Mouse (Mus musculus) embryonic facial prominence, embryonic 11.5 days (tissue): Measurements from ENCODE around the gene Gm15737. TPM values are rescaled to one million over a fixed set of nuclear protein-coding genes. Genes with fewer than 3 reads are reported as not detected.

ENCODE experiments used
- ATAC-seq: fragments of 200-750 bp; cut with Nextera tagmentation; replicated peaks from 2 replicates; pipeline ENCODE4 v1.8.0; 2017; ENCODE audit warnings: low read depth; ENCODE audit not compliant: insufficient number of reproducible peaks, low FRiP score, low TSS enrichment
- DNase-seq: peaks from one replicate; pipeline ENCODE4 v3.0.0-alpha.2; 2015; ENCODE audit warnings: low spot score
- H3K27ac ChIP-seq: fragments of 300-500 bp; sonication (generic); replicated peaks from 2 replicates; pipeline ENCODE4 v1.5.1; 2014; ENCODE audit warnings: mild to moderate bottlenecking, low read depth, low read length, control low read depth
- H3K27me3 ChIP-seq: fragments of 300-500 bp; sonication (generic); 2 replicates; pipeline ENCODE4 v1.6.1; 2014; ENCODE audit warnings: mild to moderate bottlenecking, low read length, moderate library complexity, mixed read lengths; ENCODE audit not compliant: control insufficient read depth, insufficient read depth
- H3K36me3 ChIP-seq: fragments of 300-500 bp; sonication (generic); replicated peaks from 2 replicates; pipeline ENCODE4 v1.6.1; 2014; ENCODE audit warnings: low read depth, mild to moderate bottlenecking, low read length, moderate library complexity, mixed read lengths; ENCODE audit not compliant: control insufficient read depth, insufficient read depth
- H3K4me1 ChIP-seq: fragments of 300-500 bp; sonication (generic); 2 replicates; pipeline ENCODE4 v1.6.1; 2014; ENCODE audit warnings: low read length, mixed read lengths; ENCODE audit not compliant: control insufficient read depth, insufficient read depth
- H3K4me2 ChIP-seq: fragments of 300-500 bp; sonication (generic); 2 replicates; pipeline ENCODE4 v1.6.1; 2014; ENCODE audit warnings: low read depth, mild to moderate bottlenecking, control low read depth, low read length, moderate library complexity
- H3K4me3 ChIP-seq: fragments of 300-500 bp; sonication (generic); 2 replicates; pipeline ENCODE4 v1.5.1; 2014; ENCODE audit warnings: low read depth, low read length, control low read depth
- H3K9ac ChIP-seq: fragments of 300-500 bp; sonication (generic); replicated peaks from 2 replicates; pipeline ENCODE4 v1.6.1; 2014; ENCODE audit warnings: mild to moderate bottlenecking, control low read depth, low read length
- H3K9me3 ChIP-seq: fragments of 300-500 bp; sonication (generic); replicated peaks from 2 replicates; pipeline ENCODE4 v1.6.1; 2016; ENCODE audit warnings: mild to moderate bottlenecking, low read length, inconsistent platforms, mixed read lengths; ENCODE audit not compliant: control insufficient read depth
- WGBS: fragments of 180-500 bp; shearing (Covaris S2); extraction: QIAGEN DNeasy Blood & Tissue Kit; methylation state at CpG from one replicate; pipeline ENCODE4 v1.1.7; 2014; 5-methylcytosine and 5-hydroxymethylcytosine counted together
- polyA plus RNA-seq: library from polyadenylated mRNA; unstranded; fragments of >200 nt; fragmentation: Nextera tagmentation; extraction: Ambion mirVana; gene quantifications from 2 replicates; pipeline ENCODE4 v1.2.1, GENCODE M21; 2014

The Gm15737 gene
- polyA plus RNA-seq, 1 experiment from 2014 or later: not detected

DNA sequence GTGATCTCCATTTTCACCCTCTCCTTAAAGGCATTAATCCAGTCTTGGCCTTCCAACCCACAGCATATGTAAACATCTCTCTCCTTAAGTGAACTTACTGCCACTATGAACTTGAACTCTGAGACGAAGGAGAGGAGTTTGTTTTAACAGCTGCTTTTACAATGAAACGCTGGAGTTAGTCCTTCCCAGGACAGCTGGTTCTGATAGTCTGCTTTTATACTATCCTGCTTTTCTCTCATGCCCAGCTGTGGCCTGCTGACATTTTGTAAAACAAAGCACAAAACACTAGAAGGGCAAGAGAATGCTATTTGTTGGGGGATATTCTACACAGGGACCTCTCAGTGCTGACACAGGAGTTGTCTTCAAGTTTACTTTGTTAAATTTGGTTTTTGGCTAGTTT is 27.2 kb upstream of the Gm15737 start:
- peak; percentile 76 for DNase-seq
- H3K4me2 ChIP-seq: no peak overlapping the region
- H3K27ac ChIP-seq: no peak overlapping the region
- H3K36me3 ChIP-seq: no peaks in the 10 kb centered on the region
- WGBS: 11% methylated on average over 2 of the region's 2 CpGs
- H3K4me1 ChIP-seq: no peaks in the 10 kb centered on the region
- no peak overlapping the region for H3K4me3 ChIP-seq
- no peak for ATAC-seq
- no peaks in the 10 kb centered on the region for H3K9me3 ChIP-seq
- no peaks in the 10 kb centered on the region for H3K27me3 ChIP-seq
- H3K9ac ChIP-seq: no peak overlapping the region

DNA sequence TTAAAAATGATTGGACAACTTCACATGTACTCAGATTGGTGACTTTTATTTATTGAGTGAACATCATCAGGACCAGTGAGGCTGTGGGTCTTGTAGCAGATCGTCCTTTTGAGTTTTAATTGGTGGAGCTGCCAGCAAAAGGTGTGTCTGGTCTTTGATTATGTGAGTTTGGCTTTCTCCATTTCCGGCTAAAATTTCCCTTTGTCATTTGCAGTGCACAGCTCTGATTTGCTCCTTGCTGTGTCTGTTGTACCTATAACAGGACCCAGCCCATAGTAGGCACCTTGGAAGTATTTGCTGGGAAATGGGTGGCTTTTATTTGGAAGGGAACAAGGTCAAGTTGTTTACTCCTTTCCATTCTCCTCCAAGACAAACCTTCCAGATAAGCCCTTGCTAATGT is 25.7 kb upstream of the Gm15737 start:
- 88% methylated on average over 2 of the region's 2 CpGs for WGBS
- no peaks in the 10 kb centered on the region for H3K9me3 ChIP-seq
- H3K36me3 ChIP-seq: no peaks in the 10 kb centered on the region
- H3K9ac ChIP-seq: no peak overlapping the region
- no peak overlapping the region for H3K4me3 ChIP-seq
- no peak for ATAC-seq
- H3K27me3 ChIP-seq: no peaks in the 10 kb centered on the region
- no peak overlapping the region for H3K27ac ChIP-seq
- H3K4me2 ChIP-seq: no peak overlapping the region
- no peak for DNase-seq
- no peaks in the 10 kb centered on the region for H3K4me1 ChIP-seq

DNA sequence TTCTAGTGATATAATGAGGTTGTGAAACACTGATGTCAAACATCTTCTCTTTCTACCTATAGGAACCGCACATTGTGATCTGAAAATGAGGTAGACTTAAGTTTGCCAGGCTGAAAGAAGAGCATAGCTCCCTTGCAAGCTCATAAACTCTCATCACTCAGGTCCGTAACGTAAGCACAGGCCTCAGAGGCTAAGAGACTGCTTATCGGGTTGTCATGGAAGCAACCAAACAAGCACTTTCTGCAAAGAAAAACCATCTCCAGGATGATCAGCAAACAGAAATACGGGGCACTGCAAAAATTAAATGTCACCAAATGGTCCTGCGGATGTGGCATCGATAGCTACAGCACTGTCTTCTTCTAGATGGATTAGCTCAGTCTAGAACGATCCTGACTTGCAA is 23.3 kb upstream of the Gm15737 start:
- no peak overlapping the region for H3K4me2 ChIP-seq
- H3K36me3 ChIP-seq: no peaks in the 10 kb centered on the region
- no peak overlapping the region for H3K27ac ChIP-seq
- DNase-seq (no peak), ATAC-seq (no peak)
- no peaks in the 10 kb centered on the region for H3K4me1 ChIP-seq
- H3K9ac ChIP-seq: no peak overlapping the region
- H3K27me3 ChIP-seq: no peaks in the 10 kb centered on the region
- 92% methylated on average over 8 of the region's 8 CpGs for WGBS
- H3K9me3 ChIP-seq: no peaks in the 10 kb centered on the region
- no peak overlapping the region for H3K4me3 ChIP-seq

DNA sequence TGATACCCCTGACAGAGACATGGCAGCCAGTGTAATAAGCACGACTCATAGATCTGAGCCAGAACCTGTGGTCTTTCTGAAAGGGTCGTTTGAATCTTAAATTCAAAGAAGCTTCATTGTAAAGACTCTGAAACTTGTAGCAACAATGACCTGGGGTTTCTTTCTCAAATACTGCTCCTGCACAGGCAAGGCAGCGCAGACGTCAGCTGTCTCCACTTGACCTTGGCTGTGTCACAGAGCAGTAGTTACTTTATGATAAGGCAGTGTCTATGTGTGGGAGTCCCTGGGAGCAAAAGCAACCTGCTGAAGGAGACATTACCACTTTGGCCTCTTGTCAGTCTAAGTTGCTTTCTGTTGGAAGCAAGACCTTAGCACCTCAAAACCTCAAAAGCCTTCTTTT is 22.5 kb upstream of the Gm15737 start:
- Histone ChIP-seq H3K4me2 (no peak overlapping the region), H3K4me1 (no peaks in the 10 kb centered on the region), H3K4me3 (no peak overlapping the region), H3K36me3 (no peaks in the 10 kb centered on the region), H3K9ac (no peak overlapping the region), H3K27me3 (no peaks in the 10 kb centered on the region), H3K9me3 (no peaks in the 10 kb centered on the region), H3K27ac (no peak overlapping the region)
- DNase-seq (no peak), ATAC-seq (no peak)
- 66% methylated on average over 4 of the region's 4 CpGs for WGBS

DNA sequence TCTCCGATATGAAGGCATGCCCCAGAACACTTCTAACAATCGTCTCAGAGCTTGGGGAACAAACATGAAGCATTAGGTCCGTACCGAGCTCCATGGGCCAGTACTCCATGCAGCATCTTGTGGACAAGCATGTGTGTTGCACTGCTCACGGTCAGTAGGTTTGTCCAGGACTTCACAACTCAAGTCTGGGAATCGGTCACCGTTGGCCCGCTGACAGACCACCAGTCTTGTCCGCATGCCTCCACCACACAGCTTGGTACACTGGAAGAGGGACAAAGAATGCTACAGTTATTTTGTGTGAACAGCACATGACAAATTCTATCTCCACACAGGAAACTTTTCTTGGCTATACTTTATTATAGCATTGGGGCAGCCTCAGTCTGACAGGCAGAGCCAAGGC is 19.9 kb upstream of the Gm15737 start:
- H3K27me3 ChIP-seq: no peaks in the 10 kb centered on the region
- DNase-seq (no peak), ATAC-seq (no peak)
- 95% methylated on average over 9 of the region's 9 CpGs for WGBS
- H3K36me3 ChIP-seq: no peaks in the 10 kb centered on the region
- no peaks in the 10 kb centered on the region for H3K4me1 ChIP-seq
- H3K9me3 ChIP-seq: no peaks in the 10 kb centered on the region
- no peak overlapping the region for H3K4me2 ChIP-seq
- H3K4me3 ChIP-seq: no peak overlapping the region
- H3K9ac ChIP-seq: no peak overlapping the region
- H3K27ac ChIP-seq: no peak overlapping the region

DNA sequence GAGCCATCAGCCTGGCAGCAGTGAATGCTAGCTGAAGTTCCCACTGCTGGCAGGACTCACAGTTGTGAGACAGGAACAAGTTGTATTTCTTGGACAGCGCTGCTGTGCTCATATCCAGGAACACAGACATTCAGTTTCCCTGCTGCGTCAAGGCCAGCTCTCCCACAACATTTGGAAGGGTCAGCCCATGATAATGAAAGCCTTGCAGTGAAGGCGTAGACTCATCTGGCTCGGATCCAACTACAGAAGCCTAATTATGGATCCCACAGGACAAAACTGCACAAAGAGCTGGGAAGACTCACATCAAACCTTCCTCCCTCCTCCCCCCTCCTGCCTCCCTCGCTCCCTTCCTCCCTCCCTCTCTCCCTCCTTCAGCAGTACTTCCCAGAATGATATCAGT is 18.9 kb upstream of the Gm15737 start:
- no peaks in the 10 kb centered on the region for H3K9me3 ChIP-seq
- ATAC-seq (no peak), DNase-seq (peak; percentile 9)
- H3K27me3 ChIP-seq: no peaks in the 10 kb centered on the region
- H3K4me3 ChIP-seq: no peak overlapping the region
- no peaks in the 10 kb centered on the region for H3K36me3 ChIP-seq
- no peak overlapping the region for H3K27ac ChIP-seq
- WGBS: 59% methylated on average over 5 of the region's 5 CpGs
- H3K9ac ChIP-seq: no peak overlapping the region
- no peaks in the 10 kb centered on the region for H3K4me1 ChIP-seq
- H3K4me2 ChIP-seq: no peak overlapping the region

DNA sequence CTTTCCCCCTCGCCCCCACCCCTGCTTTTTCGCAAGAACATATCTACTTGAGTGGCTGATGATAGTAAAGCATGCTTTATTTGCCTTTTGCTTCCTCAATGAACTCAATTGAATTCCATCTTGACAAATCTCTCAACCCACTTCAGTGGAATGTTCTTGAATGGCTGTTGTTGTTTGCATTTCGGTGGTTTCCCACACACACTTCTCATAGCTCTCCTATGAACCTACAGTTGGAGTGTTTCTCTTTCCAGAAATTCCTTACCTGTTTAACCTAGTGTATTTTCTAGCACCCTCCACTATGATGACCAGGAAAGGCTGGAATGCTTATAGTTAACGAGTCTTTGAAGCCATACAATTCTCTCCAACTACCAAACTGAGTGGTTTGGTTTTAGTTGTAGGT is 14.3 kb upstream of the Gm15737 start:
- ATAC-seq: no peak
- WGBS: 86% methylated on average over 4 of the region's 4 CpGs
- H3K4me1 ChIP-seq: no peaks in the 10 kb centered on the region
- no peaks in the 10 kb centered on the region for H3K9me3 ChIP-seq
- no peak overlapping the region for H3K9ac ChIP-seq
- H3K4me3 ChIP-seq: no peak overlapping the region
- no peak overlapping the region for H3K4me2 ChIP-seq
- no peak overlapping the region for H3K27ac ChIP-seq
- H3K36me3 ChIP-seq: no peaks in the 10 kb centered on the region
- H3K27me3 ChIP-seq: no peaks in the 10 kb centered on the region
- no peak for DNase-seq

DNA sequence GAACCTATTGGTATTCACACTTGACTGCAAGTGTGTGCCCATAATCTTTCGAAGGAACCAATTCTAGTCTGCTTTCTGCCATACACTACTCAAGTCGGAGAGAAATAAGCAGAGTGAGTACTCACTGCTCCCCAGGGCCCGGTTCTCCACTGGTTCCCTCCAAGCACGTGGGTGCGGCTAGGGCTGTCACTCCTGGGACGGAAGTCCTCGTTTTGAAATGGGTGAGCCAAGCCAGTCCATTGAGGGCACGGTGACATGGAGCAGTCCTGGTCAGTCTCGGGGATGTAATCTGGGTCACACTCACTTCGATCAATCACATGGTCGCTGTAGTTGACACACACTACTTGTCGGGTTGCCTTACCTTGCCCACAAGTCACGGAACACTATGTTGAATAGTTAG is 11.4 kb upstream of the Gm15737 start:
- H3K27me3 ChIP-seq: no peaks in the 10 kb centered on the region
- DNase-seq: no peak
- 90% methylated on average over 13 of the region's 13 CpGs for WGBS
- no peak overlapping the region for H3K9ac ChIP-seq
- no peak overlapping the region for H3K27ac ChIP-seq
- H3K4me3 ChIP-seq: no peak overlapping the region
- ATAC-seq: no peak
- no peak overlapping the region for H3K4me2 ChIP-seq
- H3K9me3 ChIP-seq: no peaks in the 10 kb centered on the region
- H3K4me1 ChIP-seq: no peaks in the 10 kb centered on the region
- no peaks in the 10 kb centered on the region for H3K36me3 ChIP-seq
